Mouse (Mus musculus) layer of hippocampus, postnatal 25 days (tissue): ENCODE measurements around the gene Fam3a. TPM values are rescaled to one million over a fixed set of nuclear protein-coding genes. Genes with fewer than 3 reads are reported as not detected.
"Not testable (repeated sequence)": the region's sequence is repeated elsewhere in the genome, so short reads cannot be mapped to it uniquely, and the experiment has no call there.

Experiments
- DNase-seq, 2 experiments: peaks; one replicate each; pipeline ENCODE4 v3.0.0; 2022; ENCODE audit warnings: mixed read lengths in 2 of 2, low spot score in 1 of 2; ENCODE audit errors: extremely low spot score in 1 of 2
- total RNA-seq, 2 experiments: library from RNA; stranded (reverse); gene quantifications; 2 replicates each; pipeline ENCODE4 v1.2.3; 2021

The Fam3a gene
- total RNA-seq = 10 to 100 TPM; 17.8 to 24.9 TPM

DNA sequence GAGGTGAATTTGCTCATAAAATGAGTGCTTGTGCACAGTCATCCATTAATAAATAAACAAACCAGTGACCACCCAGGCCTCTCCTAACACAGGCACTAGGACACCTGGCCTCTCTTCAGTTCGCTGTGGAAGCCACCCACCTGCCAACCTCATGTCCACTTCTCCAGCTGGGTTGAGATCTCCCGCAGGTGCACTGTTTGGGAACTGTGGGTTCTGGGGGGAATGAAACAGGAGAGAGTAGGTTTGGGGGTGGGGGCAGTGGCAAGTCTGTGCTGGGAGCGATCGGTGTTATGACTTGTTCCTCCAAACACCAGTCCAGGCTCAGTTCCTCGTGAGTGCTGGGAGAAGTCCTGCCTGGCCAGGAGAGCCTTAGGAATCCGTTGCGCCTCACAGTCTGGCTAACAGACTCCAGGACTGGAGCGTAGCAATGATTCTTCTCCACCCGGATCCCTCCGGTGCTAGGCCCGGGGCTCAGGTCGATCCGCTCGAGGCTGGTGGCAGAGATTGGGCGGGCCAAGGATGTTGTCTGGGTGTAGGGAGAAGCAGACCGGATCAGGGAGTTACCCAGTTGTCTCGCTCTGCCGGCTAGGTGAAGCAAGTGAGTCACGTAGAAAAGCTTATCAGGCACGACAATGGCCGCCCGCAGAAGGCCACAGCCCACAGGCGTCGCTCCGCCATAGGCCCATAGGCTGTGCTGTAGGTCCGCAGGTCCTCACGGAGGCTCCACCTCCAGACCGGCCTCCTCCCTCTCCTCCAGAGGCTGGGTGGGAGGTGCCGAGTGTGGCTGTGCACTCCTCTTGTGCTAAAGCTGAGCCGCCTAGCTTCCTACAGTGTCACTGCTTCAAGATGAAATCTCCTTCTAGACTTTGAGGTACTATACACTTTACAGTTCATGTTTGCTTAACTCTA, at the start of gene Fam3a, which contains the start of gene Ikbkg:
Gene Fam3a (minus strand): TSS at position 738 of the 909 bp plus-strand sequence.
Gene Ikbkg (plus strand): TSS at position 756 of the 909 bp plus-strand sequence.
- DNase-seq = peak; percentile 40 to 52

- peak; percentile 21 to 40 for DNase-seq
Observed at GRCm38 (mm10) chrX:74429290-74429821, 36.3 kb upstream of the Fam3a start.

GRCm38 (mm10) chrX:74428826-74429276, 35.8 kb upstream of the Fam3a start, which contains the start of gene G6pdx:
Gene G6pdx (minus strand): TSS chrX:74429194.
- peak; percentile 74 to 75 for DNase-seq

DNA sequence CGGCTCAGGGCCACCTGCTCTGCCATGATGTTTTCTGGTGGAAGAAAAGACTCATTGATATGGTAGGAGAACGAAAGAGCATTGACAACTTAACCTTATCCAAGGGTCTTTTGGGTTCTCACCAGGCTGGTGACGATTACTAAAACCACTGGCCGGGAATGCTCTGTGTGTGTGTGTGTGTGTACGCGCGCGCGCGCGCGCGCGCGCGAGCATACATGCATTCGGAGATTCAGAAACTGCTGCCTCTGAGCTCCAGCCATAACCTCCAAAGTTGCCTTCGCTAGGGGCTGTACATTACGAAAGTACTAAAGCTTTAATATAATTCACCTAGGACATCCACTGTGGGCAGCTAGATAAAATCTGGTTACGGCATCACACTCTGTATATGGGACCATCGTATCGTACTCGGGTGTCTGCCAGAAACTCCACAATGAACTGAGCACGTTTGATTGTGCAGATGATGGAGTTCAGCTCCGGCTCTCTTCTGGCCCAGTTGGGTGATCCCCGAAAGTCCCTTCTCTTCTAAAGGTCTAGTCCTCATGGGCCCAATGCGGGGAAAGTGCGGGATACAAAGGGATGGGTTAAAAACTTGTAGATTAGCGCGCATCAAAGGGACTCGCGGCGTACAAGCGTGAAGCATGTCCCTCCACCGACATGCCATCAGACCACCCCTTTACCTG, 35.2 kb upstream of the Fam3a start:
- DNase-seq = peak; percentile 6 to 10

GRCm38 (mm10) chrX:74427116-74427515, 34.0 kb upstream of the Fam3a start:
- no peak for DNase-seq

DNA sequence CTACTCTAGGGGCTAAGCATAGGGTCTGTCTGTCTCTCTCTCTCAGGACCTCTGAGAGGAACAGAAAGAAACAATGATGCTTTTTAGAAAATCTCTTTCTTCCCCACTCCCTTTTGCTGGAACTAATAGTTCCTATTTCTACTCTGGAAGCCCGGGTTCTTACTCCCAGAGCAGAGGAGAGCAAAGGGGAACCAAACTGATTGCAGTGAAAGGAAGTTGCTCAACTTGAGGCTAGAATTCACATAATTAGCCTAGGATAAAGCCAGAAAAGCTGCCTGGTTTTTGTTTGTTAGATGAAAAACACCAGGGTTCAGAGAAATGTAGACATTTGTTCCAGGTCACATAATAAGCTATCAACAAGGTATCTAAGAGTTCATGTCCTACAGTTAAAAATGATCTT, 33.2 kb upstream of the Fam3a start:
- DNase-seq = no peak

DNA sequence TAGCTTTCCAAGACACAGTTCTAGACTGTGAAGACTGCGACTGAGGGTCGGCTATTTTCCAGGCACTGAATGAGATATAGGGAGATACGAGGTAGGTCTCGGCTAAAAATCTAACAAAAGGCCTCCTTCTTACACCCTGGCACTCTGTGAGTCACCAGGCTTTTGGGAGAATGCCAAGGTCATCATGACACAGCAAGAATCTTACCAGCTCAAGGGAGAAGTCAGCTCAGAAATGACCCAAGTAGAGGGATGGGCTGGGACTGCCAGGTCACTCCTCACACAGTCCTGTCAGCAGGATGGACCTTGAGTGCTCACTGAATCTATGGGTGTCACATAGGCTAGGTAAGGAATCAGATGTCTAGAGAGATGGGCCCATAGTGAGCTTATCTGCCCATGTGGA, 32.1 kb upstream of the Fam3a start:
- DNase-seq = no peak

DNA sequence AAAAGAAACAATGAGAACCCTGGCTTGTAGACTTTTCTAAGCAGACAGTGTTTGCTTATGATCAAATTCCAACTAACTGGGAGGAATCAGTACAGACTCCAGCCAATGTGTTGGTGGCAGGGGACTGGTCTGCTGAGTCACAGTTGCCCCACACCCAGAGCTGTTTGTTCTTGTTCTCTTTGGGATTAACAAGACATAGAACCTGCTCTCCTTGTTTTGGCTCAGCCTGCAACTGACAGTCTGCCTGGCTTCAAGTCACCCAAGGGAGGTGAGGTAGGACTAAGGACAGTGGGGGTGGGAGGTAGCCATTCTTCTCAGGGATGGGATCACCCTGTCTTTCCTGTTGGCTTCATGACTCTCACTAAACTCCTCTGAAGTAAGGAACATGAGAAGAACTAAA, 31.4 kb upstream of the Fam3a start:
- DNase-seq = no peak

DNA sequence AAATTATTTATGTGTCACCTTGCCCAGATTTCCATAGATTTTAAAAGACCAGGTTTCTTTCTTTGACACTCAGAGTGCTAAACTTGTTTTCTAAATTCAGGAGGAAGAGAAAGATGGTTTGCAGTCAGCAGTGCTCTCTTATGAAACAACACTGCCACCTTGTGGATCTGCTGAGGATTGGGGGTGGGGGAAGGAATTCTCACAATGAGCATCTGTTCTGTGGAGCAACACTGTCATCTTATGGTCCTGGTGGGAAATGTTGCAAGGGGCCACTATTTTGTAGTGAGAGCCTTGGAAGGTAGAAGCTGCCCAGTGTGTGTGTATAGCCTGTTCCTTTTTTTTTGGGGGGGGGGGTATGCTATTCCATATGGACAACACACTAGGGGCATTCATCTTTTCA, 20.3 kb upstream of the Fam3a start:
- DNase-seq = peak; percentile 12 to 47

GRCm38 (mm10) chrX:74408340-74408739, 15.3 kb upstream of the Fam3a start:
- no peak for DNase-seq

GRCm38 (mm10) chrX:74400136-74400535, 7.1 kb upstream of the Fam3a start:
- DNase-seq = no peak

GRCm38 (mm10) chrX:74388153-74388552, 4.9 kb downstream of the Fam3a start:
- DNase-seq = no peak

- DNase-seq = no peak
Observed at GRCm38 (mm10) chrX:74384451-74384850, 8.6 kb downstream of the Fam3a start.

DNA sequence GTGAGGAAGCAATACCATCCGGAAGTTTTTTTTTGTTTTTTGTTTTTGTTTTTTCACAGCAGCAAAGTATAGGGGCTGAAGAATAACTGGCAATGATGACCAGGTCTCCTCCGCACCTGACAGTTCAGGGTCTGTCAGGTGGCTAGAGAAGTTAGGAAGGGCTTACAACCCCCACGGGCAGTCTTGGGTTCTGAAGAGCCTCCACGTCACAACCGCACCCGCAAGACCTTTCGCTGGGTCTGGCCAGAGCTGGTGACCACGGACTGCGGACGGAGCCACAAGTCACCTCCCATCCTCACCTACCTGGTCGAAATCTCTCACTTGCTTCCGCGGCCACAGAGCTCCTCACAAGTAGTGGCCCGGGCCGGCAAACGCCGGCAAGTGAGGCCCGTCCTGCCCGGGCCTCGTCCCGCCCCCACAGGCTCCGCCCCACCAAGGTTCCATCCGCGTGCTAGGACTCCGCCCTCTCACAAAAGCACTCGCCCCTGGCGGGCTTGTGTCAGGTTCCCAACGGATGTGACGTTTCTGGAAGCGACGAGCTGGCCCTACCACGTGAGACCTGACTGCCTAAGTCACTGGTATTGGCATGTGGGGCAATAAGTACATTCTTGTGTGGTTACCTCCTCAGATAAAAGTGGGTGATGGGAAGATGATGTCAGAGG, 20.1 kb downstream of the Fam3a start, which contains the start of the genes Ubl4a and Slc10a3:
Gene Ubl4a (minus strand): TSS at position 331 of the 662 bp plus-strand sequence.
Gene Slc10a3 (minus strand): TSS at position 462 of the 662 bp plus-strand sequence.
- peak; percentile 42 to 52 for DNase-seq

DNA sequence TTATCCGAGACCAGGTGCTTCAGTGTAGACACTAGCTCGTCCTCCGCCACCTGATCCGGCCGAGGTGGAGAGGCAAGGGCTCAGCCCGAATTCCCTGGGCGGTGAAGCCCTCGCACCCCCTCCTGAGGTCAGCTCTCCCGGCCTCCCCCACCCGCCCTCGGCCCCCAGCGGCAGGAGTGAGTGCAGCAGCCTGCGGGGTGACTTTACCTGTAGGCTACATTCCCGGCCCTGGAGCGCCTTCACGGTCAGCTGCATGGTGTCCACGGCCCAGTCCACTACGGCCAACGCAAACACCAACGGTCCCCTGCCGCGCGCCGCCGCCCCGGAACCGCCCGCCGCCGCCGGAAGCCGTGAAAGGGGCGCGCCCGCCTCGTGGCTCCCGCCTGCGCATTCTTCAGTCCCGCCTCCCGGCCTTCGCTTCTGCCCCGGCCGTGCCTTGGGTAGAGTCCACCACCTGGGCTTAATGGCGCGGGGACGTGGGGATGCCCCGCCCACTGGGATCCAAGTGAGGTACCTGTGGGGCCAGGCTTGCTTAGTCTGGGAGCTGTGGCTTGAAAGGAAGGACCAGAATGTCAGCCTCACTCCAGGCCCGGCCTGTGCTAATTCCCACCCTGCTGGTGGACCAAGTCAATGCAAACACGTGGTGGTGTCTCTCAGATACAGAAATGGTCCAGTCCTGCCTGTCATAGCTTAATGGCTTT, 24.7 kb downstream of the Fam3a start:
- peak; percentile 43 to 52 for DNase-seq

DNA sequence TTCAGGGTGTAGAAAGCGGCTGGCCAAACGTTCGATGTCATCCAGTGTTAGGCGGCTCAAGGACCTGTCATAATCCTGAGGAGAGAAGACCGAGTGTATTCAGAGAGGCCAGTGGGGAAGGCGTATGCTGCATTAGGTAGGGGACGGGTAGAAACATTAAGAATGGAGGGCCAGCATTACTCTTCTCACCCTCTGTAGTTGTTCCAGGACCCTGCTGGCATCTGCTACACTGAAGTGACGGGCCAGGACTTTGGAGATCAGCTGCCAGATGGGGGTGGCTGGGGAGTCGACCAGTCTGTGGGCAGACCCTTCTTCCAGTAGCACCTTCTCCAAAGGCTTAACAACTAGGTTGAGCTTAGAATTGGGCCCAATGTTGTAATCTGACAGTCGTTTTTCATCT, 25.6 kb downstream of the Fam3a start:
- no peak for DNase-seq

- DNase-seq = no peak
Observed at GRCm38 (mm10) chrX:74359171-74359570, 33.9 kb downstream of the Fam3a start.

GRCm38 (mm10) chrX:74357069-74357468, 36.0 kb downstream of the Fam3a start:
- DNase-seq = not testable (repeated sequence)

- peak; percentile 56 to 70 for DNase-seq
Observed at GRCm38 (mm10) chrX:74353467-74353770, 39.7 kb downstream of the Fam3a start, which contains the start of gene Lage3. Gene Lage3 (minus strand): TSS chrX:74353618.
